Mouse (Mus musculus) limb, embryonic 14.5 days (tissue): Measurements from ENCODE around the gene Tmem204. TPM values are rescaled to one million over a fixed set of nuclear protein-coding genes. Genes with fewer than 3 reads are reported as not detected.

Experiments
- ATAC-seq: fragments of 200-750 bp; cut with Nextera tagmentation; 2 replicates; pipeline ENCODE4 v1.8.0; 2017; ENCODE audit warnings: low read depth, moderate number of reproducible peaks, moderate TSS enrichment; ENCODE audit not compliant: low FRiP score
- DNase-seq: peaks from one replicate; pipeline ENCODE4 v3.0.0-alpha.2; 2015; ENCODE audit warnings: low spot score
- H3K27ac ChIP-seq: fragments of 300-500 bp; sonication (generic); replicated peaks from 2 replicates; pipeline ENCODE4 v1.5.1; 2014; ENCODE audit warnings: low read depth, mild to moderate bottlenecking, low read length, moderate library complexity, mixed read lengths
- H3K27me3 ChIP-seq: fragments of 300-500 bp; sonication (generic); 2 replicates; pipeline ENCODE4 v1.6.1; 2014; ENCODE audit warnings: low read length, mixed read lengths; ENCODE audit not compliant: control insufficient read depth, insufficient read depth
- H3K36me3 ChIP-seq: fragments of 300-500 bp; sonication (generic); 2 replicates; pipeline ENCODE4 v1.6.1; 2014; ENCODE audit warnings: mild to moderate bottlenecking, low read length, moderate library complexity, mixed read lengths; ENCODE audit not compliant: control insufficient read depth, insufficient read depth
- H3K4me1 ChIP-seq: fragments of 300-500 bp; sonication (generic); 2 replicates; pipeline ENCODE4 v1.6.1; 2014; ENCODE audit warnings: antibody characterized with exemption, low read length, mixed read lengths; ENCODE audit not compliant: control insufficient read depth, insufficient read depth
- H3K4me2 ChIP-seq: fragments of 300-500 bp; sonication (generic); replicated peaks from 2 replicates; pipeline ENCODE4 v1.6.1; 2014; ENCODE audit warnings: low read depth, mild to moderate bottlenecking, low read length, moderate library complexity; ENCODE audit not compliant: severe bottlenecking
- H3K4me3 ChIP-seq: fragments of 300-500 bp; sonication (generic); replicated peaks from 2 replicates; pipeline ENCODE4 v1.5.1; 2014; ENCODE audit warnings: low read length
- H3K9ac ChIP-seq: fragments of 300-500 bp; sonication (generic); 2 replicates; pipeline ENCODE4 v1.6.1; 2014; ENCODE audit warnings: mild to moderate bottlenecking, low read depth, low read length, moderate library complexity; ENCODE audit not compliant: severe bottlenecking
- H3K9me3 ChIP-seq: fragments of 300-500 bp; sonication (generic); 2 replicates; pipeline ENCODE4 v1.6.1; 2016; ENCODE audit warnings: low read length; ENCODE audit not compliant: control insufficient read depth
- POLR2A ChIP-seq: fragments of 200-500 bp; IDR thresholded peaks from 2 replicates; pipeline ENCODE4 v1.8.0; 2012; ENCODE audit warnings: inconsistent platforms, mild to moderate bottlenecking, moderate library complexity, borderline replicate concordance; ENCODE audit not compliant: insufficient read depth, insufficient read length; ENCODE audit errors: extremely low read depth
- WGBS: fragments of 180-500 bp; shearing (Covaris S2); extraction: QIAGEN DNeasy Blood & Tissue Kit; methylation state at CpG from one replicate; pipeline ENCODE4 v1.1.7; 2014; 5-methylcytosine and 5-hydroxymethylcytosine counted together
- polyA plus RNA-seq, 2 experiments: library from polyadenylated mRNA; depleted of rRNA in 1 of 2; stranded (reverse) in 1 of 2; unstranded in 1 of 2; fragments of >200 nt; fragmentation: Nextera tagmentation in 1 of 2; extraction: Ambion mirVana in 1 of 2; gene quantifications; 2 replicates each; pipeline versions ENCODE4 v1.2.1 to v1.2.3; 2012 to 2014

The Tmem204 gene
- polyA plus RNA-seq, 2 experiments, result 12.1 to 17.3 TPM

GRCm38 (mm10) chr17:25123979-25124378, 40.6 kb upstream of the Tmem204 start:
- Histone ChIP-seq H3K9me3 (no peaks in the 10 kb centered on the region), H3K27ac (no peak overlapping the region), H3K9ac (no peak overlapping the region), H3K36me3 (no peaks in the 10 kb centered on the region), H3K27me3 (no peaks in the 10 kb centered on the region), H3K4me1 (no peaks in the 10 kb centered on the region), H3K4me2 (no peak overlapping the region), H3K4me3 (no peak overlapping the region)
- ATAC-seq (no peak), DNase-seq (no peak)
- WGBS, result 25% methylated on average over 7 of the region's 7 CpGs
- no peak for TF ChIP-seq POLR2A

GRCm38 (mm10) chr17:25120406-25120805, 37.0 kb upstream of the Tmem204 start, which contains the start of gene Ptx4:
Ptx4 (plus strand) TSS chr17:25120760.
- Histone ChIP-seq H3K36me3 (no peaks in the 10 kb centered on the region), H3K9me3 (no peaks in the 10 kb centered on the region), H3K4me2 (no peak within 1 kb of the TSS), H3K9ac (no peak within 1 kb of the TSS), H3K4me1 (0 out of 2 replicates have a peak, but pooled peaks cover 4% of the 10 kb centered on the region), H3K27me3 (no peaks in the 10 kb centered on the region), H3K4me3 (no peak within 1 kb of the TSS), H3K27ac (no peak within 1 kb of the TSS)
- 5% methylated on average over 3 of the region's 3 CpGs for WGBS
- ATAC-seq (no peak), DNase-seq (no peak)
- no peak for TF ChIP-seq POLR2A

GRCm38 (mm10) chr17:25117263-25117662, 33.9 kb upstream of the Tmem204 start:
- Histone ChIP-seq H3K4me1 (peaks cover 9% of the 10 kb centered on the region), H3K4me2 (no peak overlapping the region), H3K9me3 (no peaks in the 10 kb centered on the region), H3K4me3 (no peak overlapping the region), H3K9ac (no peak overlapping the region), H3K36me3 (0 out of 2 replicates have a peak, but pooled peaks cover 3% of the 10 kb centered on the region), H3K27ac (no peak overlapping the region), H3K27me3 (no peaks in the 10 kb centered on the region)
- WGBS, result 42% methylated on average over 4 of the region's 4 CpGs
- no peak for TF ChIP-seq POLR2A
- DNase-seq (no peak), ATAC-seq (no peak)

GRCm38 (mm10) chr17:25115664-25116432, 32.5 kb upstream of the Tmem204 start, which contains the start of gene Telo2:
Telo2 (minus strand) TSS chr17:25115967.
- ATAC-seq, result peak; percentile 94
- 6% methylated on average over 40 of the region's 40 CpGs for WGBS
- peak within 1 kb of the TSS; percentile 61 for H3K4me3 ChIP-seq
- H3K9ac ChIP-seq, result peak within 1 kb of the TSS; percentile 70
- H3K4me2 ChIP-seq, result peak within 1 kb of the TSS; percentile 98
- TF ChIP-seq POLR2A, result peak; percentile 57; the same call in 1 of the 2 replicates
- peak; percentile 95 for DNase-seq
- peak within 1 kb of the TSS; percentile 92 for H3K27ac ChIP-seq
- no peaks in the 10 kb centered on the region for H3K9me3 ChIP-seq
- no peaks in the 10 kb centered on the region for H3K27me3 ChIP-seq
- H3K36me3 ChIP-seq, result peaks cover 9% of the 10 kb centered on the region; the same call in 1 of the 2 replicates
- peaks cover 9% of the 10 kb centered on the region for H3K4me1 ChIP-seq

GRCm38 (mm10) chr17:25114908-25115645, 31.7 kb upstream of the Tmem204 start:
- peak overlapping the region; percentile 70 for H3K9ac ChIP-seq
- peak overlapping the region; percentile 98 for H3K4me2 ChIP-seq
- H3K27me3 ChIP-seq, result no peaks in the 10 kb centered on the region
- peak; percentile 24 for ATAC-seq
- H3K36me3 ChIP-seq, result peaks cover 16% of the 10 kb centered on the region
- WGBS, result 10% methylated on average over 23 of the region's 23 CpGs
- no peaks in the 10 kb centered on the region for H3K9me3 ChIP-seq
- peak overlapping the region; percentile 61 for H3K4me3 ChIP-seq
- peak overlapping the region; percentile 92 for H3K27ac ChIP-seq
- DNase-seq, result peak; percentile 15
- peaks cover 9% of the 10 kb centered on the region for H3K4me1 ChIP-seq
- TF ChIP-seq POLR2A, result no peak
